Mouse (Mus musculus): ENCODE measurements around the gene Pcbp1.
A peak's percentile ranks its signal among the peaks of the same experiment; 100 is the strongest.

- peak; percentile 71 for TF ChIP-seq POLR2AphosphoS2 (IDR thresholded peaks at IDR 0.05; ENCODE audit: insufficient read length, low read depth)
- TF ChIP-seq POLR2A (IDR thresholded peaks at IDR 0.05; ENCODE audit: insufficient read length, low read depth) = peak; percentile 80
- no peak for TF ChIP-seq REST (IDR thresholded peaks at IDR 0.05; ENCODE audit: insufficient read depth, insufficient read length)
- no peak for TF ChIP-seq SRF (IDR thresholded peaks at IDR 0.05; ENCODE audit: control insufficient read depth, insufficient read length, low read depth)
- no peak for TF ChIP-seq CEBPB (IDR thresholded peaks at IDR 0.05; ENCODE audit: insufficient read depth, poor library complexity, severe bottlenecking)
- no peak for TF ChIP-seq USF1 (IDR thresholded peaks at IDR 0.05; ENCODE audit: low read depth)
- no peak for TF ChIP-seq E2F4 (IDR thresholded peaks at IDR 0.05; ENCODE audit: insufficient read depth)
- no peak for TF ChIP-seq TCF12 (IDR thresholded peaks at IDR 0.05; ENCODE audit: insufficient read depth, poor library complexity, severe bottlenecking)
- no peak for TF ChIP-seq TCF3 (IDR thresholded peaks at IDR 0.05; ENCODE audit: insufficient read length, low read depth)
- TF ChIP-seq MAX (IDR thresholded peaks at IDR 0.05; ENCODE audit: low read depth) = no peak
- no peak for TF ChIP-seq MYOD1 (IDR thresholded peaks at IDR 0.05; ENCODE audit: control insufficient read depth in 1 of 3, insufficient read length in 2 of 3, low read depth in 2 of 3)
Observed at GRCm38 (mm10) chr6:86525646-86526031, 482 bp downstream of the Pcbp1 start.

Measured in myocyte (in vitro differentiated cells).